Mouse (Mus musculus) G1E (cell line): ENCODE data around the gene Ifna1. TPM values are rescaled to one million over a fixed set of nuclear protein-coding genes. Genes with fewer than 3 reads are reported as not detected.

Experiments
- ATAC-seq: 2 replicates; pipeline ENCODE4 v1.8.0; 2016; ENCODE audit warnings: mild to moderate bottlenecking; ENCODE audit not compliant: insufficient number of reproducible peaks, poor library complexity, low FRiP score, severe bottlenecking; ENCODE audit errors: extremely low read depth
- DNase-seq: peaks from one replicate; pipeline ENCODE4 v3.0.0; 2012; ENCODE audit warnings: low spot score
- H3K27me3 ChIP-seq: 2 replicates; pipeline ENCODE4 v1.6.1; 2012; ENCODE audit warnings: mild to moderate bottlenecking, low read length, inconsistent platforms; ENCODE audit not compliant: insufficient read depth
- H3K36me3 ChIP-seq: replicated peaks from 2 replicates; pipeline ENCODE3; 2012; ENCODE audit warnings: mild to moderate bottlenecking, inconsistent platforms
- H3K4me1 ChIP-seq: 2 replicates; pipeline ENCODE4 v1.6.1; 2012; ENCODE audit warnings: low read depth, low read length, inconsistent platforms, mixed read lengths; ENCODE audit not compliant: insufficient read depth
- H3K4me3 ChIP-seq: 2 replicates; pipeline ENCODE4 v1.5.1; 2012; ENCODE audit warnings: low read depth, mild to moderate bottlenecking, inconsistent platforms, low read length, moderate library complexity, mixed read lengths
- H3K9me3 ChIP-seq: replicated peaks from 2 replicates; pipeline ENCODE4 v1.6.1; 2012; ENCODE audit warnings: inconsistent platforms
- CTCF ChIP-seq: IDR thresholded peaks from 2 replicates; pipeline ENCODE4 v1.5.1; 2012; ENCODE audit warnings: low read depth, low read length, inconsistent platforms, mixed read lengths
- GATA1 ChIP-seq: IDR thresholded peaks from 2 replicates; pipeline ENCODE4 v1.6.1; 2012; ENCODE audit warnings: borderline replicate concordance, low read length, inconsistent platforms, mixed read lengths
- GATA2 ChIP-seq: IDR thresholded peaks from 2 replicates; pipeline ENCODE4 v1.6.1; 2012; ENCODE audit warnings: low read depth, low read length, inconsistent platforms, borderline replicate concordance
- POLR2AphosphoS5 ChIP-seq: IDR thresholded peaks from 2 replicates; pipeline ENCODE4 v1.6.1; 2012; ENCODE audit warnings: low read depth, low read length, inconsistent platforms; ENCODE audit not compliant: insufficient replicate concordance
- TAL1 ChIP-seq: conservative IDR thresholded peaks from 2 replicates; pipeline ENCODE4 v1.6.1; 2012; ENCODE audit warnings: low read depth, low read length, inconsistent platforms, mixed read lengths
- polyA plus RNA-seq: library from polyadenylated mRNA; stranded (reverse); fragments of >175 nt; gene quantifications from 2 replicates; pipeline ENCODE4 v1.2.3, GENCODE M21; 2012
- total RNA-seq, 2 experiments: library from RNA; stranded (forward) in 1 of 2; stranded (reverse) in 1 of 2; fragments of 200-1000 nt in 1 of 2; fragments of >200 nt in 1 of 2; fragmentation: Nextera tagmentation in 1 of 2; gene quantifications; 2 replicates each; pipeline ENCODE4 v1.2.3; 2014 to 2017

Ifna1 gene
- total and polyA plus RNA-seq, 3 experiments, result not detected

DNA sequence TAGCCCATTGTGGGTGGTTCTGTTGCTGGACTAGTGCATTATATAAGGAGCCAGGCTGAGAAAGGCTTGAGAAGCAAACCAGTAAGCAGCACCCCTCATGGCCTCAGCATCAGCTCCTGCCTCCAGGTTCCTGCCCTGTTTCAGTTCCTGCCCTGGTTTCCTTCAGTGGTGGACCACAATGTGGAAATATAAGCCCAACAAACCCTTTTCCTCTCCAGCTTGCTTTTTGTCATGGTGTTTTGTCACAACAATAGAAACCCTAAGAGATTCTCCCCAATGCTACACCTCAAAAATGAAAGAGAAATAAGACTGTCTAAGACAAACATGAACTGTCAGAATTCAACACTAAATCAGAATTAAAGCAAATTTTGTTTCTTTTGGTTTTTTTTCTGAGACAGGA is 9.3 kb downstream of the Ifna1 start:
- DNase-seq (no peak), ATAC-seq (no peak)
- TF ChIP-seq TAL1, result no peak
- no peak for TF ChIP-seq POLR2AphosphoS5
- no peak for TF ChIP-seq CTCF
- no peak for TF ChIP-seq GATA2
- no peak for TF ChIP-seq GATA1
- Histone ChIP-seq H3K4me1 (no peaks in the 10 kb centered on the region), H3K4me3 (no peak overlapping the region), H3K9me3 (no peaks in the 10 kb centered on the region), H3K27me3 (no peaks in the 10 kb centered on the region), H3K36me3 (no peaks in the 10 kb centered on the region)

DNA sequence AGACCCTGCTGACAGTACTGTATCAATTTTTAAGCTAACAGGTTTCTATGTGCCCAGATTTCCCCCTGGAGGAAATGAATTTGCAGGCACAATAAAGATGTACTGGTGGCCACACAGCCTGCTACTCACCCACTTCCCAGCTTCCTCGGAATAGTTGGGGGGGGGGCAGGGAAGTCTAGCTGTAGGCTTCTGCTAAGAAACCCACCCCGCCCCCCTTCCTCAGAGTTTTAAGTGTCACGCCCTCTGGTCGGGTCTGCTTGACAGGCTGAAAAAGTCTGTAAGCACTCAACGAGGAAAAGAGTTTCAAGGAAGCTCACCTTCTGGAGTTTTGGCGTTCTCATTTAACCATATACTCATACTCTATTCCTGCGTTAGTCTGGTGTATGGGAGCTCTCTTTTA is 13.4 kb downstream of the Ifna1 start:
- DNase-seq (no peak), ATAC-seq (no peak)
- Histone ChIP-seq H3K9me3 (no peaks in the 10 kb centered on the region), H3K27me3 (no peaks in the 10 kb centered on the region), H3K36me3 (no peaks in the 10 kb centered on the region), H3K4me1 (no peaks in the 10 kb centered on the region), H3K4me3 (no peak overlapping the region)
- TF ChIP-seq TAL1 (no peak), CTCF (no peak), GATA1 (no peak), GATA2 (no peak), POLR2AphosphoS5 (no peak)

DNA sequence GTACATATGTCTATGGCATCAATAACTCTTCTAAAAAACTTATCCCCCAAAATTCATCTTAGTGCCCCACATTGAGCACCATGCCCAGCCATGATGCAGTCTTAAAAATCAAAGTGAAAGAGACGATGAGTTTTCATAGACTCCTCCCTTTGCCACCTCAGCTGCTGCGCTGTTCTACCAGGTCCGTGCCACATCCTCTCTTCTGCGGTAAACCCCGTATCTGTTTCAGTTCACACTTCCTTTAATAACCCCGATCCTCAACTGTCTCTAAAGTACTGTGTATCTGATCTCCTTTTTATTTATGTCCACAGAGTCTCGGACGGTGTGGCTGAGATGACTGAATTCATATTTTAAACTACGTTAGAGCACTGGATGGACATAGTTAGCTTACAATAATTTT is 14.7 kb downstream of the Ifna1 start:
- no peaks in the 10 kb centered on the region for H3K36me3 ChIP-seq
- H3K4me1 ChIP-seq, result no peaks in the 10 kb centered on the region
- H3K4me3 ChIP-seq, result no peak overlapping the region
- TF ChIP-seq CTCF (no peak), GATA1 (no peak), TAL1 (no peak), POLR2AphosphoS5 (no peak), GATA2 (no peak)
- DNase-seq (no peak), ATAC-seq (no peak)
- no peaks in the 10 kb centered on the region for H3K9me3 ChIP-seq
- H3K27me3 ChIP-seq, result no peaks in the 10 kb centered on the region

DNA sequence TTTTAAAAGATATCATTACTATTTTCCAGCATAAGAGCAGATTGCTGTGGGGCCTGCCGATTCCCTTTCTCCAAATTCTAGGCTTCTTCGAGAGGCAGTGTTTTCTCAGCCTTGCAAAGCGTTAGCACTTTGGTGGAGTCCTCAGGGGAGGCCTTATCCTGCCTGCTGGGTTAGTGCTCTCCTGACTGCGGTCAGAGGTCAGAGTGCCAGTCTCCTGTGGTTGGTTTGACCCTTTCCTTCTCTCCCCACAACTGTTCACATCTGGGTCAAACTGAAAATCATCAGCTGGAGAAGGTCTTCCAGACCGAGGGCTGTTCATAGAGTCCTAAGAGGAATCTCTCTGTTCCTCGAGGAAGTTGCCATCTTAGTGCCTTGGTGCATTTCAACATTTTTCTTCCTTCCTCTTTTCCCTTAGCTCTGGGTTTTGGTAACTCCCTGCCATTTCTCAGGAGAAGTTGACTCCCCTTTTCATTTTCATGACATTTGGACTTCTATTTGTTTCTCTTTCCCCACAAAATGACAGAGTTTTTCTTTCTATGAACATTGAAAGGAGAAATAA is 15.2 kb downstream of the Ifna1 start:
- Histone ChIP-seq H3K4me1 (no peaks in the 10 kb centered on the region), H3K9me3 (no peaks in the 10 kb centered on the region), H3K4me3 (no peak overlapping the region), H3K27me3 (no peaks in the 10 kb centered on the region), H3K36me3 (no peaks in the 10 kb centered on the region)
- ATAC-seq (no peak), DNase-seq (no peak)
- no peak for TF ChIP-seq POLR2AphosphoS5
- TF ChIP-seq GATA2, result no peak
- TF ChIP-seq CTCF, result no peak
- TF ChIP-seq GATA1, result no peak
- no peak for TF ChIP-seq TAL1

DNA sequence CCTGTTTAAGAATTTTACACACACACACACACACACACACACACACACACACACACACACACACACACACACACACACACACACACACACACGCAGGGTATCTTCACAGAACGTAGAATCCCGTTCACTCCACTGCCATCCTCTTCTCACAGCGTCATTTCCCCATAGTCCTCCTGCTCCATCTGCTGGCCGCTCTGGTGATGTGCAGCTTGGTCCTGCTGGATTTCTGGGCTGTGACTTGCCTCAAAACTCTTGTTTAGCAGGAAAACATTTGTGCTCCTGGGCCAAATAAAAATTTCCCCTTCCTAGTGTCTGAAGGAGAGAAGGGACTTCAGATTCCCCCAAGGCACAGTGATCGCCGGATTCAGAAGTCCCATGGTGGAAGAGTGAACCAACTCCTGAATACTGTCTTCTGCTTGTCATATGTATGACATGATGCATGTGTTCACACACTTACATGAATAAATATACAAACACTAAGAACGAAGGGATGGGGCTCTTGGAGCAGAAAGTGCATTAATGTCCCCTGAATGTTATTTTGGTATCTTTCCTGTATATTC is 17.6 kb downstream of the Ifna1 start:
- TF ChIP-seq TAL1 (no peak), GATA1 (no peak), GATA2 (no peak), CTCF (peak; percentile 69)
- H3K9me3 ChIP-seq, result no peaks in the 10 kb centered on the region
- ATAC-seq (peak; percentile 54), DNase-seq (peak; percentile 4)
- no peak overlapping the region for H3K4me3 ChIP-seq
- no peaks in the 10 kb centered on the region for H3K4me1 ChIP-seq
- H3K27me3 ChIP-seq, result no peaks in the 10 kb centered on the region
- no peaks in the 10 kb centered on the region for H3K36me3 ChIP-seq

DNA sequence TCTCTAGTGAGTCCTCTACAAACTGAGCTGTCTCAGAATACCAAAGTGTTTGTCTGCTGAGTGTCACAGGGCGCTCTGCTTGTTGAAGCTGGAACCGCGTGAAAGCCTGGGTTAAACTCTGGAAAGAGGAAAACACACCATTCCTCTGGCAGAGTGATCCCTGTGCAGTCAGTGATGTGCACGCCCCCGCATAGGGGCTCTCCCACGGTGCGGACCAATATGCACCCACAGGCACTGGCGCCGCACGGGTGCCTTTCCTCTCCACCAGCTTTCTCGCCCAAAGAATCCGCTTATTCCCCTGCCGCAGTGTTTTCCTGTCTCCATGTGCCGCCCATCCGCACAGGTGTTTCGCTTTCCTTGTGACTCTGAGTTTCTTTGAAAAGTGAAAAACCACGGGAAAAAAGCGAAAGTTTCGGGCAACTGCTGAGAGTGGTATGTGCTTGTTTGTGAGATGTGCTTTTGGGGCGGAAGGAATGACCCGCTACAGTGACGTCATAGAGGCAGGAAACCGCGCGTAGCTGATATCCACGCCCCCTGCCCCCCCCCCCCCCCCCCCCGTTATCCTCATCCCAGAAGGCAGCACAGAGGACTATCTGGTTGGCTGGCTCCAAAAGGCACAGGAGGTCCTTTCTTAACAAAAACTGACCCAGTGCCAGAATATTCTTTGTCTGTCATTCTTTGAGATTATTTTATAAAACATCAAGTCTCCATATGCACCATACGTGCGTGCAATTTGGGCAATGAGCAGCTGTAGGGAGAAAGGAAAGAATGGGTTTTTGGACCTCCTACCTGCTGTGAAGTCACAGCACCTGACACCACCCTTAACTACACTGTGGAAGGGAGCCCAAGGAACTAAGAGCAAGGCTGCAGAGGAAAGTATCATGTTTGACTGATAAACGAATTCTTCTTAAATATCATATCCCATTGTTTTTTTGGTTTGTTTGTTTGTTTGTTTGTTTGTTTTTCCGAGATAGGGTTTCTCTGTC is 18.3 kb downstream of the Ifna1 start:
- Histone ChIP-seq H3K4me3 (no peak overlapping the region), H3K27me3 (no peaks in the 10 kb centered on the region), H3K36me3 (no peaks in the 10 kb centered on the region), H3K4me1 (no peaks in the 10 kb centered on the region), H3K9me3 (no peaks in the 10 kb centered on the region)
- no peak for ATAC-seq
- TF ChIP-seq GATA2 (no peak), TAL1 (no peak), GATA1 (no peak), CTCF (no peak), POLR2AphosphoS5 (no peak)
- no peak for DNase-seq
